In genomic region chr14:26206197-26206925, GRCm38 (mm10) we compare ENCODE assay signal across 12 mouse cellular contexts. TPM values are rescaled to one million over a fixed set of nuclear protein-coding genes. Genes with fewer than 3 reads are reported as not detected.
A peak's percentile ranks its signal among the peaks of the same experiment; 100 is the strongest.
DNase-seq lines count a peak whose midpoint lies in the region; ATAC-seq and TF ChIP-seq lines count a peak whose summit lies in the region.
"Not testable (repeated sequence)": the region's sequence is repeated elsewhere in the genome, so short reads cannot be mapped to it uniquely, and the experiment has no call there.
"Had no signal": no experiment of that assay in that cellular context is flagged by ENCODE, and none has a peak within 500 bp of the region (broad histone marks: within the 10 kb centered on the region; RNA-seq: fewer than 3 reads in every experiment).

No protein-coding gene starts in this region.

- not testable (repeated sequence) for DNase-seq in liver, embryonic 14.5 days (ENCODE audit: low read depth in 3 of 3, low spot score in 3 of 3)

- H3K4me1 ChIP-seq in embryonic facial prominence, embryonic 15.5 days; hindbrain, embryonic 13.5 days (replicated peaks); kidney, embryonic 14.5 days (ENCODE audit: control insufficient read depth, insufficient read depth, low read length); liver, embryonic 14.5 days (replicated peaks; ENCODE audit: control insufficient read depth in 2 of 2, insufficient read depth in 2 of 2, low read length in 1 of 2); neural tube, embryonic 12.5 days: not testable (repeated sequence)

- ATAC-seq in CD4-positive, CD25-positive, alpha-beta regulatory T cell, adult 4 months, result peak; percentile 69
- ATAC-seq in embryonic facial prominence, embryonic 15.5 days (ENCODE audit: insufficient number of reproducible peaks, low FRiP score, low TSS enrichment, low read depth), result peak; percentile 60
- peak; percentile 84 for ATAC-seq in frontal cortex, adult (ENCODE audit: low TSS enrichment)
- ATAC-seq in hindbrain, embryonic 13.5 days (ENCODE audit: low FRiP score), result peak; percentile 90
- peak; percentile 91 for ATAC-seq in kidney, embryonic 14.5 days (ENCODE audit: low FRiP score, low TSS enrichment)
- ATAC-seq in liver, embryonic 14.5 days (ENCODE audit: insufficient read depth), result peak; percentile 78
- ATAC-seq in megakaryocyte-erythroid progenitor cell, adult 5-6 weeks (replicated peaks; ENCODE audit: low FRiP score, low TSS enrichment, poor library complexity, severe bottlenecking), result peak; percentile 89
- peak; percentile 83 for ATAC-seq in neural tube, embryonic 12.5 days (ENCODE audit: low FRiP score, low read depth)

- not testable (repeated sequence) for TF ChIP-seq CTCF in liver, embryonic 14.5 days (IDR thresholded peaks at IDR 0.05; ENCODE audit: low read depth)

- H3K4me2 ChIP-seq in embryonic facial prominence, embryonic 15.5 days (replicated peaks); hindbrain, embryonic 13.5 days; kidney, embryonic 14.5 days (replicated peaks; ENCODE audit: low read depth, low read length); liver, embryonic 14.5 days (ENCODE audit: low read depth); neural tube, embryonic 12.5 days (replicated peaks): not testable (repeated sequence)

- H3K9me3 ChIP-seq in embryonic facial prominence, embryonic 15.5 days (replicated peaks); hindbrain, embryonic 13.5 days; kidney, embryonic 14.5 days (ENCODE audit: control insufficient read depth, low read length); liver, embryonic 14.5 days (ENCODE audit: control insufficient read depth, low read length); neural tube, embryonic 12.5 days: not testable (repeated sequence)

- H3K4me3 ChIP-seq in embryonic facial prominence, embryonic 15.5 days (replicated peaks); hindbrain, embryonic 13.5 days; kidney, embryonic 14.5 days (ENCODE audit: low read length); liver, embryonic 14.5 days (ENCODE audit: insufficient read depth in 1 of 2, low read depth in 2 of 2, low read length in 2 of 2); neural tube, embryonic 12.5 days: not testable (repeated sequence)

- H3K27ac ChIP-seq in embryonic facial prominence, embryonic 15.5 days (replicated peaks); hindbrain, embryonic 13.5 days; kidney, embryonic 14.5 days (ENCODE audit: low read depth, low read length); liver, embryonic 14.5 days; neural tube, embryonic 12.5 days: not testable (repeated sequence)

- no CpG with 5 or more reads among the region's 44 CpGs for WGBS in embryonic facial prominence, embryonic 15.5 days
- WGBS in hindbrain, embryonic 13.5 days, result no CpG with 5 or more reads among the region's 44 CpGs
- WGBS in kidney, embryonic 14.5 days, result no CpG with 5 or more reads among the region's 44 CpGs
- no CpG with 5 or more reads among the region's 44 CpGs for WGBS in liver, embryonic 14.5 days (ENCODE audit: insufficient replicate concordance)
- no CpG with 5 or more reads among the region's 44 CpGs for WGBS in neural tube, embryonic 12.5 days

- H3K36me3 ChIP-seq in embryonic facial prominence, embryonic 15.5 days; hindbrain, embryonic 13.5 days; kidney, embryonic 14.5 days (ENCODE audit: control insufficient read depth, insufficient read depth, low read length); liver, embryonic 14.5 days (replicated peaks; ENCODE audit: control insufficient read depth, insufficient read depth, low read depth); neural tube, embryonic 12.5 days: not testable (repeated sequence)

- not testable (repeated sequence) for H3K27me3 ChIP-seq in embryonic facial prominence, embryonic 15.5 days; hindbrain, embryonic 13.5 days; kidney, embryonic 14.5 days (ENCODE audit: control insufficient read depth, insufficient read depth, low read length); liver, embryonic 14.5 days (ENCODE audit: control insufficient read depth, insufficient read depth, low read length); neural tube, embryonic 12.5 days (replicated peaks)

- not testable (repeated sequence) for H3K9ac ChIP-seq in embryonic facial prominence, embryonic 15.5 days; hindbrain, embryonic 13.5 days; kidney, embryonic 14.5 days (ENCODE audit: low read depth, low read length); liver, embryonic 14.5 days (replicated peaks); neural tube, embryonic 12.5 days

- not testable (repeated sequence) for TF ChIP-seq EP300 in liver, embryonic 14.5 days (IDR thresholded peaks at IDR 0.05; ENCODE audit: low read depth)

RNA-seq across cellular contexts. Expression of gene Tmem254b, which starts 0.5 kb away (rescaled TPM):
- 10 to 100 TPM; 25.9 to 46.5 TPM for polyA plus RNA-seq in CD4-positive, CD25-positive, alpha-beta regulatory T cell, adult 4 months (2017; shearing (Covaris generic))
- 37.7 and 38.3 TPM in 2 replicates for polyA plus RNA-seq in embryonic facial prominence, embryonic 15.5 days (2015; fragmentation: Nextera tagmentation; extraction: Ambion mirVana)
- 22.4 and 30.8 TPM in 2 replicates for polyA plus RNA-seq in hindbrain, embryonic 13.5 days (2015; fragmentation: Nextera tagmentation; extraction: Ambion mirVana)
- 18.6 and 29.4 TPM in 2 replicates for polyA plus RNA-seq in kidney, embryonic 14.5 days (2014; fragmentation: Nextera tagmentation; extraction: Ambion mirVana)
- 5.9 and 6.7 TPM in 2 replicates for polyA plus RNA-seq in liver, embryonic 14.5 days (2012; rRNA removed)
- polyA plus RNA-seq in liver, embryonic 14.5 days (2014; fragmentation: Nextera tagmentation; extraction: Ambion mirVana), result 17.3 and 17.5 TPM in 2 replicates
- total RNA-seq in megakaryocyte-erythroid progenitor cell, adult 5-6 weeks (2014; fragmentation: Nextera tagmentation), result 9.3 and 33.6 TPM in 2 replicates
- total RNA-seq in megakaryocyte-erythroid progenitor cell, adult 5-6 weeks (2017), result 21.8 and 24.0 TPM in 2 replicates
- 19.0 and 21.4 TPM in 2 replicates for polyA plus RNA-seq in neural tube, embryonic 12.5 days (2016; fragmentation: Nextera tagmentation; extraction: Ambion mirVana)

RNA-seq across cellular contexts. Expression of gene Plac9b, which starts 24.1 kb away (rescaled TPM):
- polyA plus RNA-seq in CD4-positive, CD25-positive, alpha-beta regulatory T cell, adult 4 months (2017; shearing (Covaris generic)), result not detected
- 17.8 and 19.9 TPM in 2 replicates for polyA plus RNA-seq in embryonic facial prominence, embryonic 15.5 days (2015; fragmentation: Nextera tagmentation; extraction: Ambion mirVana)
- polyA plus RNA-seq in hindbrain, embryonic 13.5 days (2015; fragmentation: Nextera tagmentation; extraction: Ambion mirVana), result 4.9 and 8.4 TPM in 2 replicates
- polyA plus RNA-seq in kidney, embryonic 14.5 days (2014; fragmentation: Nextera tagmentation; extraction: Ambion mirVana), result 19.9 and 21.2 TPM in 2 replicates
- 0.41 and 0.49 TPM in 2 replicates for polyA plus RNA-seq in liver, embryonic 14.5 days (2012; rRNA removed)
- 1.9 and 3.2 TPM in 2 replicates for polyA plus RNA-seq in liver, embryonic 14.5 days (2014; fragmentation: Nextera tagmentation; extraction: Ambion mirVana)
- not detected in 2 replicates for total RNA-seq in megakaryocyte-erythroid progenitor cell, adult 5-6 weeks (2014; fragmentation: Nextera tagmentation)
- total RNA-seq in megakaryocyte-erythroid progenitor cell, adult 5-6 weeks (2017), result not detected in 2 replicates
- 1.1 and 2.4 TPM in 2 replicates for polyA plus RNA-seq in neural tube, embryonic 12.5 days (2016; fragmentation: Nextera tagmentation; extraction: Ambion mirVana)

RNA-seq across cellular contexts. Expression of gene Duxbl3, which starts 51.4 kb away (rescaled TPM):
- polyA plus RNA-seq in CD4-positive, CD25-positive, alpha-beta regulatory T cell, adult 4 months (2017; shearing (Covaris generic)), result not detected
- polyA plus RNA-seq in embryonic facial prominence, embryonic 15.5 days (2015; fragmentation: Nextera tagmentation; extraction: Ambion mirVana), result 0.87 and 3.4 TPM in 2 replicates
- polyA plus RNA-seq in hindbrain, embryonic 13.5 days (2015; fragmentation: Nextera tagmentation; extraction: Ambion mirVana), result 1.9 and 5.8 TPM in 2 replicates
- polyA plus RNA-seq in kidney, embryonic 14.5 days (2014; fragmentation: Nextera tagmentation; extraction: Ambion mirVana), result 0.69 TPM in 1 of 2 replicates, not detected in the other
- polyA plus RNA-seq in liver, embryonic 14.5 days (2012; rRNA removed), result 0.13 TPM in 1 of 2 replicates, not detected in the other
- polyA plus RNA-seq in liver, embryonic 14.5 days (2014; fragmentation: Nextera tagmentation; extraction: Ambion mirVana), result not detected in 2 replicates
- not detected in 2 replicates for total RNA-seq in megakaryocyte-erythroid progenitor cell, adult 5-6 weeks (2014; fragmentation: Nextera tagmentation)
- not detected in 2 replicates for total RNA-seq in megakaryocyte-erythroid progenitor cell, adult 5-6 weeks (2017)
- 2.3 and 4.4 TPM in 2 replicates for polyA plus RNA-seq in neural tube, embryonic 12.5 days (2016; fragmentation: Nextera tagmentation; extraction: Ambion mirVana)
- total RNA-seq: gastrocnemius, adult 2 months; heart, adult 2 months had no signal
- polyA plus RNA-seq: cortical plate, adult 2 months; spleen, adult 2 months had no signal
